Mouse (Mus musculus) cerebellum, adult (tissue): ENCODE measurements at regions not wholly inside any gene's neighbourhood (a gene's known extent, or its start where the extent isn't known, plus 50 kb on each side); places are given as distances from the start of the nearest gene placed in this dataset.
"Not testable (repeated sequence)": the region's sequence is repeated elsewhere in the genome, so short reads cannot be mapped to it uniquely, and the experiment has no call there.

ENCODE experiments used
- ATAC-seq: cut with Nextera tagmentation; 2 replicates; pipeline ENCODE4 v1.9.2; 2017; ENCODE audit warnings: mild to moderate bottlenecking, moderate library complexity, mixed read lengths; ENCODE audit not compliant: insufficient number of reproducible peaks, low FRiP score, low TSS enrichment

DNA sequence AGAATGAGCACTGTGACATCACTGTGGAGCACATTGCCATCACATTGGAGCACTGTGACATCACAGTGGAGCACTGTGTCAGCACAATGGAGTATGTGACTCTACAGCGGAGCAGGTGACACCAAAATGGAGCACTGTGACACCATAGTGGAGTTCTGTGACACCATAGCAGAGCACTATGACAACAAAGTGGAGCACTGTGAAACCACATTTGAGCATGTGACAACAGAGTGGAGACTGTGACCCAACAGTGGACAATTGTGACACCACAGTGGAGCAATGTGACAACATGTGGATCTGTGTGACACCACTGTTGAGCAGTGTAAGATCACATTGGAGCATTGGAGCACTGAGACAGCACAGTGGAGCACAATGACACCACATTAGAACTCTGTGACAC lies 87.2 kb upstream of the Vmn1r2 start:
- ATAC-seq: no peak

- no peak for ATAC-seq
Measured at GRCm38 (mm10) chr4:3080385-3081125, 86.6 kb upstream of the Vmn1r2 start.

DNA sequence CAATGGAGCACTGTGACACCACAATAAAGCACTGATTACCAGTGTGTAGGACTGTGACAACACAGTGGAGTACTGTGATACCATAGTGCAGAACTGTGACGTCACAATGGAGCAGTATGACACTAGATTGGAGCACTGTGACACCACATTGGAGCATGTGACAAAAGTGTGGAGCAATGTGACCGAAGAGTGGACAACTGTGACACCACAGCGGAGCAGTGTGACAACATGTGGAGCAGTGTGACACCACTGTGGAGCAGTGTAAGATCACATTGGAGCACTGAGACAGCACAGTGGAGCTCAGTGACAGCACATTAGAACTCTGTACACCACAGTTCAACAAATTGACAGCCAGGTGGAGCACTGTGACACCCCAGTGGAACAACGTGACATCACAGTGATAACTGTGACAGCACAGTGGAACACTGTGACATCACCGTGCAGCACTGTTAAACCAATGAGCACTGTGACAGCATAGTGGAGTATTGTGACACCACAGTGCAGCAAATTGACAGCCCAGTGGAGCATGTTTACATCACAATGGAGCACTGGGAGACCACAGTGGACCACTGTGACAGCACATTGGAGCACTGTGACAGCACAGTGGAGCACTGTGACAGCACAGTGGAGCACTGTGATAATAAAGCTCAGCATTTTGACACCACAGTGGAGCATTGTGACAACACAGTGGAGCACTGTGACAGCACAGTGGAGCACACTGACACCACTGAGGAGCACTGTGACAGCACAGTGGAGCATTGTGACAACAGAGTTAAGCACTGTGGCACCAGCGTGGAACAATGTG lies 85.8 kb upstream of the Vmn1r2 start:
- ATAC-seq: 0 out of 2 replicates have a peak, but pooled peaks have one; percentile 7

- no peak for ATAC-seq
Measured at GRCm38 (mm10) chr4:3081953-3082950, 84.9 kb upstream of the Vmn1r2 start.

- peak; percentile 13 for ATAC-seq
Measured at GRCm38 (mm10) chr4:3083161-3084020, 83.7 kb upstream of the Vmn1r2 start.

DNA sequence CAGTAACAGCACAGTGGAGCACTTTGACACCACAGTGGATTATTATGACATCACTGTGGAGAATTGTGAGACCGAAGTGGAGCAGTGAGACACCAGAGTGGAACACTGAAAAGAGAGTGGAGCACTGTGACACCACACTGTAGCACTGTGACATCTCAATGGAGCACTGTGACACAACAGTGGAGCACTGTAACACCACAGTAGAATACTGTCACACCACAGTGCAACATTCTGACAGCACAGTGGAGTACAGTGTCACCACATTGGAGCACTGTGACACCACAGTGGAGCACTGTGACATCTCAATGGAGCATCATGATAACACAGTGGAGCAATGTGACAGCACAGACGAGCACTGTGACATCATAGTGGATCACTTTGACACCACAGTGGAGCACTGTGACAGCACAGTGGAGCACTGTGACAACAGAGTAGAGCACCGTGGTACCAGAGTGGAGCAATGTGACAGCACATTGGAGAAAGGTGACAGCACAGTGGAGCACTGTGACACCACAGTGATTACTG lies 83.0 kb upstream of the Vmn1r2 start:
- peak; percentile 13 for ATAC-seq

DNA sequence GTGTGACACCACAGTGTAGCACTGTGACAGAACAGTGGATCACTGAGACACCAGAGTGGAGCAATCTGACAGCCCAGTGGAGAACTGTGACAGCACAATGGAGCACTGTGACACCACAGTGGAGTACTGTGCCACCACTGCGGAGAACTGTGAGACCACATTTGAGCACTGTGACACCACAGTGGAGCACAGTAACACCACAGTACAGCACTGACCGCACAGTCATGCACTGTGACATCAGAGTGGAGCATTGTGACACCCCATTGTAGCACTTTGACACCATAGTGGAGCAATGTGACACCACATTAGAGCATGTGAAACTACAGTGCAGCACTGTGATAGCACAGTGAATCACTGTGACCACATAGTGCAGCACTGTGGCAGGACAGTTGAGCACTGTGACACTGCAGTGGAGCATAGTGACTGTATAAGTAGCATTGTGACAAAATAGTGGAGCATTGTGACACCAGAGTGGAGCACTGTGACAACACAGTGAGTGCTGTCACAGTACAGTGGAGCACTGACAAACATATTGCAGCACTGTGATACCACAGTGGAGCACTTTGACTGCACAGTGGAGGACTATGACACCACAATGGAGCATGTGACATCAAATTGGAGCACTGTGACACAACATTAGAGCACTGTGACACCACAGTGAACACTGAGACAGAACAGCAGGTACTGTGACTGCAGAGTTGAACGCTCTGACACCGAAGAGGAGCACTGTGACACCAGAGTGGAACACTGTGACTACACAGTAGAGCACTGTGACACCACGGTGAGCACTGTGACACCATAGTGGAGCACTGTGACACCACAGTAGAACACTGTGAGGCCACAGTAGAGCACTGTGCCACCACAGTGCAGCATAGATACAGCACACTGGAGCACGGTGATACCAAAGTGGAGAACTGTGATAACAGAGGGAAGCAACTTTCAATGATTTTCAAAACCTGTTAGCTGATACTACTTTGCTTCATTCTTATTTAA lies 81.4 kb upstream of the Vmn1r2 start:
- ATAC-seq: no peak

- ATAC-seq: not testable (repeated sequence)
Measured at GRCm38 (mm10) chr4:3087616-3088015, 79.5 kb upstream of the Vmn1r2 start.

DNA sequence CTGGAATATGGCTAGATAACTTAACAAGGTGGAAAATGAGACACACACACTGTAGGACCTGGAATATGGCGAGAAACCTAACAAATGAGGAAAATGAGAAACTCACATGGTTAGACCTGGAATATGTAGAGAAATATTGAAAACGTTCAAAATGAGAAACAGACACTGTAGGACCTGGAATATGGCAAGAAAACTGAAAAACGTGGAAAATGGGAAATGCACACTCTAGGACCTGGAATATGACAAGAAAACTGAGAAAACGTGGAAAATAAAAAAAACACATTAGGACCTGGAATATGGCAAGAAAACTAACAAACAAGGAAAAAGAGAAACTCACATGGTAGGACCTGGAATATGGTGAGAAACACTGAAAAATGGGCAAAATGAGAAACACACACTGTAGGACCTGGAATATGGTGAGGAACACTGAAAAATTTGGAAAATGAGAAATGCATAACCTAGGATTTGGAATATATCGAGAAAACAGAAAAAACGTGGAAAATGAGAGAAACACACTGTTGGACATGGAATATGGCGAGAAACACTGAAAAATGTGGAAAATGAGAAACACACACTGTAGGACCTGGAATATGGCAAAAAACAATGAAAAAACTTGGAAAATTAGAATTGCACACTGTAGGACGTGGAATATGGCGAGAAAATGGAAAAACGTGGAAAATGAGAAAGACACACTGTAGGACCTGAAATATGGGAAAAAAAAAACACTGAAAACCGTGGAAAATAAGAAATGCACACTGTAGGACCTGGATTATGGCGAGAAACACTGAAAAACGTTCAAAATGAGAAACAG lies 77.3 kb upstream of the Vmn1r2 start:
- ATAC-seq: peak; percentile 68

- ATAC-seq: peak; percentile 45; the same call in 1 of the 2 replicates
Measured at GRCm38 (mm10) chr4:3090378-3090735, 76.8 kb upstream of the Vmn1r2 start.

DNA sequence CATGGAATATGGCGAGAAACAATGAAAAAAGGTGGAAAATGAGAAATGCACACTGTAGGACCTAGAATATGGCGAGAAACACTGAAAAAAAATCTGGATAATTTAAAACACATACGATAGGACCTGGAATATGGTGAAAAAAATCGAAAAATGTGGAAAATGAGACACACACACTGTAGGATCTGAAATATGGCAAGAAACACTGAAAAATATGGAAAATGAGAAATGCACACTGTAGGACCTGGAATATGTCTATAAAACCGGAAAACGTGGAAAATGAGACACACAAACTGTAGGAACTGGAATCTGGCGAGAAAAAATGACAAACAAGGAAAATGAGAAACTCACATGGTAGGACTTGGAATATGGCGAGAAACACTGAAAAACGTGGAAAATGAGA lies 76.4 kb upstream of the Vmn1r2 start:
- 0 out of 2 replicates have a peak, but pooled peaks have one; percentile 15 for ATAC-seq
